Mouse (Mus musculus): ENCODE results near the gene Klra3. TPM values are rescaled to one million over a fixed set of nuclear protein-coding genes. Genes with fewer than 3 reads are reported as not detected.

The Klra3 gene
- not detected for polyA plus RNA-seq (2014; fragmentation: Illumina TruSeq; extraction: RNeasy Lipid Tissue Mini Kit (QIAGEN cat#74804))

DNA sequence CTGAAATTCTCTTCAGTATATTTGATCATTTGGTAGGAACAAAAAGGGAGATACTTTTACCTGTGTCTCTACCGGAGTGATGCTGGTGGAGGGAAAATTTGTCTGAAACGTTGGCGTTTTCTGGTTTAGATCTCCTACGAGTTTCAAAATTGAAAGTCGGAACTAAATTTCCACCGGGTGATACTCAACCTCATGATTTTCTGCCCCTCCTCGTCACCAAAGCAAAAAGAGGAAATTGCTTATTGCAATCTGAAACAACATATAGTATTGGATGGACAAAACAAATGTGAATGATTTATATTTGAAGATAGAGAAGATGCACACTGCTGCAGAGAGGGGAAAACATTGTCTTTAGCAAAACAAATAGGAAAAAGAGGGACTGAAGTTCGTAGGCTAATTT lies at the start of gene Klra3:
TSS of gene Klra3 (minus strand) at position 164 of the 400 bp plus-strand sequence.

DNA sequence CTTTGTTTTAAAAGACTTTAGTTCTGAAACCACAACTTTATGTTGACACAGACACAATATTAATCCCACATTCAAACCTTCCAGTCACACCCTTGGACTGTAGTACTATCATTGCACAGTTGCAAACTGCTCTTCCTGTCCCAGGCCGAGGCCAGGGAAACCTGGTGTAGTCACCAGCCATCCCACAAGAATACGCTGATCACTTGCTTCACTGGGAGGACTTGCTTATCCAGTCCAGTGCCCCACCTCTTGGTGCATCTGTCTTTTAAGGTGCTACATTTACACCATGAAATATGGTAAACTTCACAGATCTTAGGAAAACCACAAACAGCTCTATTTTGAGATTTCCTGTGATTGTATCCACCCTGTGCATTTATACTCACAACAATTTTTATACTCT lies 49.4 kb upstream of the Klra3 start, which contains the start of gene Klra1:
TSS of gene Klra1 (minus strand) at position 125 of the 400 bp plus-strand sequence.

GRCm38 (mm10) chr6:130281828-130282227 lies 55.5 kb downstream of the Klra3 start, which contains the start of gene Klra10:
Gene Klra10, minus strand, starts transcription at chr6:130281928.

Other genes starting within 250 kb of the Klra3 start
- gene Klra8, start 207.7 kb downstream of the Klra3 start, polyA plus RNA-seq (2014; fragmentation: Illumina TruSeq; extraction: RNeasy Lipid Tissue Mini Kit (QIAGEN cat#74804)) = not detected
- gene Klra9, start 144.5 kb downstream of the Klra3 start, polyA plus RNA-seq (2014; fragmentation: Illumina TruSeq; extraction: RNeasy Lipid Tissue Mini Kit (QIAGEN cat#74804)) = 1.5 TPM
- 0.91 TPM for gene Klra7, start 104.3 kb downstream of the Klra3 start, polyA plus RNA-seq (2014; fragmentation: Illumina TruSeq; extraction: RNeasy Lipid Tissue Mini Kit (QIAGEN cat#74804))
- not detected for gene Klra10, start 55.6 kb downstream of the Klra3 start, polyA plus RNA-seq (2014; fragmentation: Illumina TruSeq; extraction: RNeasy Lipid Tissue Mini Kit (QIAGEN cat#74804))
- 0.83 TPM for gene Klra1, start 49.3 kb upstream of the Klra3 start, polyA plus RNA-seq (2014; fragmentation: Illumina TruSeq; extraction: RNeasy Lipid Tissue Mini Kit (QIAGEN cat#74804))

All from ovary, adult 10 weeks (tissue).